Mouse (Mus musculus): ENCODE data around the gene Gm884. TPM values are rescaled to one million over a fixed set of nuclear protein-coding genes. Genes with fewer than 3 reads are reported as not detected.
"Not testable (repeated sequence)": the region's sequence is repeated elsewhere in the genome, so short reads cannot be mapped to it uniquely, and the experiment has no call there.

Gm884 gene
- polyA plus RNA-seq, 1 experiment from 2014 or later, result not detected

DNA sequence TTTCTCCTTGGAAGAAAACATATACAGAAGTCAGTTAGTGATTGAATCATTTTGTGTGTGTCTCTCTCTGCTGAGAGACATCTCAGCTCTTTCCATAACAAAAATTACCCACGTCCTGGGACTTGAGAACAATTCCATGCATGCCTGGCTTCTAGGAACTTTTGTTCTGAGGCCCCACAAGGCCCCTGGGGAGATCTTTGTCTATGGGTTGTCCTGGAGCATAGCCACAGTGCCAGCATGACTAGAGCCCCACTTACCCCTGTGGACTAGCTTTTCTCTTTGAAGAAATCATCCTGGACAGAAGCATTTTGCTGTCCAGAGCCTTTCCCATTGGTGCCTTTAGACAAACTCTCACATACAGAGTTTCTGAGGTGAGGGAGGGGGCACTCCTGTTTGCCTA lies 86.0 kb downstream of the Gm884 start:
- not testable (repeated sequence) for H3K36me3 ChIP-seq (ENCODE audit: control insufficient read depth, insufficient read depth); H3K27me3 ChIP-seq (replicated peaks; ENCODE audit: control insufficient read depth, insufficient read depth, low read length); H3K4me2 ChIP-seq (ENCODE audit: low read length); H3K9me3 ChIP-seq (ENCODE audit: control insufficient read depth, low read length); H3K27ac ChIP-seq (ENCODE audit: low read length); H3K4me1 ChIP-seq (replicated peaks; ENCODE audit: control insufficient read depth, insufficient read depth, low read length); H3K4me3 ChIP-seq (replicated peaks; ENCODE audit: low read length); ATAC-seq; H3K9ac ChIP-seq (replicated peaks; ENCODE audit: low read depth, low read length)
- WGBS, result 14% methylated on average over 1 of the region's 1 CpGs

- no peak overlapping the region for H3K4me2 ChIP-seq (ENCODE audit: low read length)
- 82% methylated on average over 2 of the region's 2 CpGs for WGBS
Measured at GRCm38 (mm10) chr11:103512111-103512510, 108.8 kb downstream of the Gm884 start.

GRCm38 (mm10) chr11:103504497-103504896 lies 116.4 kb downstream of the Gm884 start, which contains the start of gene Lrrc37a:
TSS of gene Lrrc37a (minus strand) at chr11:103504597.
- no peaks in the 10 kb centered on the region for H3K9me3 ChIP-seq (ENCODE audit: control insufficient read depth, low read length)
- WGBS, result 96% methylated on average over 12 of the region's 12 CpGs
- no peak within 1 kb of the TSS for H3K9ac ChIP-seq (replicated peaks; ENCODE audit: low read depth, low read length)
- no peak within 1 kb of the TSS for H3K4me2 ChIP-seq (ENCODE audit: low read length)
- ATAC-seq, result no peak
- H3K4me3 ChIP-seq (replicated peaks; ENCODE audit: low read length), result no peak within 1 kb of the TSS
- H3K4me1 ChIP-seq (replicated peaks; ENCODE audit: control insufficient read depth, insufficient read depth, low read length), result no peaks in the 10 kb centered on the region
- H3K27me3 ChIP-seq (replicated peaks; ENCODE audit: control insufficient read depth, insufficient read depth, low read length), result no peaks in the 10 kb centered on the region
- no peak within 1 kb of the TSS for H3K27ac ChIP-seq (ENCODE audit: low read length)
- H3K36me3 ChIP-seq (ENCODE audit: control insufficient read depth, insufficient read depth), result no peaks in the 10 kb centered on the region

More at GRCm38 (mm10) chr11:103512111-103512510, 108.8 kb downstream of the Gm884 start:
- no peak for ATAC-seq
- Histone ChIP-seq H3K36me3 (ENCODE audit: control insufficient read depth, insufficient read depth) (no peaks in the 10 kb centered on the region), H3K9ac (replicated peaks; ENCODE audit: low read depth, low read length) (no peak overlapping the region), H3K9me3 (ENCODE audit: control insufficient read depth, low read length) (no peaks in the 10 kb centered on the region), H3K4me3 (replicated peaks; ENCODE audit: low read length) (no peak overlapping the region), H3K4me1 (replicated peaks; ENCODE audit: control insufficient read depth, insufficient read depth, low read length) (no peaks in the 10 kb centered on the region), H3K27ac (ENCODE audit: low read length) (no peak overlapping the region), H3K27me3 (replicated peaks; ENCODE audit: control insufficient read depth, insufficient read depth, low read length) (no peaks in the 10 kb centered on the region)

Other genes with a start within 250 kb of the Gm884 start
- gene Plekhm1, start 208.5 kb downstream of the Gm884 start, polyA plus RNA-seq (2015; fragmentation: Nextera tagmentation; extraction: Ambion mirVana), result 10.3 and 11.3 TPM in 2 replicates
- not detected in 2 replicates for gene Lrrc37a, start 116.5 kb downstream of the Gm884 start, polyA plus RNA-seq (2015; fragmentation: Nextera tagmentation; extraction: Ambion mirVana)
- gene Lyzl6, start 17.8 kb upstream of the Gm884 start, polyA plus RNA-seq (2015; fragmentation: Nextera tagmentation; extraction: Ambion mirVana), result not detected in 2 replicates
- 10.3 and 16.3 TPM in 2 replicates for gene Rprml, start 28.4 kb upstream of the Gm884 start, polyA plus RNA-seq (2015; fragmentation: Nextera tagmentation; extraction: Ambion mirVana)
- 107 and 113 TPM in 2 replicates for gene Gosr2, start 76.8 kb upstream of the Gm884 start, polyA plus RNA-seq (2015; fragmentation: Nextera tagmentation; extraction: Ambion mirVana)
- gene Wnt9b, start 128.7 kb upstream of the Gm884 start, polyA plus RNA-seq (2015; fragmentation: Nextera tagmentation; extraction: Ambion mirVana), result 0.16 TPM in 1 of 2 replicates, not detected in the other
- 2.1 and 2.9 TPM in 2 replicates for gene Wnt3, start 153.0 kb upstream of the Gm884 start, polyA plus RNA-seq (2015; fragmentation: Nextera tagmentation; extraction: Ambion mirVana)

Measured in forebrain, embryonic 16.5 days (tissue).